Mouse (Mus musculus): Measurements from ENCODE around the gene Slc29a2.
A peak's percentile ranks its signal among the peaks of the same experiment; 100 is the strongest.

GRCm38 (mm10) chr19:5079279-5079678 is 55.6 kb downstream of the Slc29a2 start:
- TF ChIP-seq CTCF (IDR thresholded peaks at IDR 0.05; ENCODE audit: low read depth) (peak; percentile 46), EP300 (optimal IDR thresholded peaks at IDR 0.05) (no peak)
